Mouse (Mus musculus) C2C12 (cell line): ENCODE measurements at regions not wholly inside any gene's neighbourhood (a gene's known extent, or its start where the extent isn't known, plus 50 kb on each side); places are given as distances from the start of the nearest gene placed in this dataset.

Experiments
- H3K27me3 ChIP-seq: one replicate; pipeline ENCODE4 v1.6.1; 2011; ENCODE audit not compliant: control insufficient read depth, insufficient read depth, insufficient read length
- H3K36me3 ChIP-seq: one replicate; pipeline ENCODE4 v1.6.1; 2011; ENCODE audit not compliant: control insufficient read depth, insufficient read depth
- H3K4me3 ChIP-seq: one replicate; pipeline ENCODE4 v1.5.1; 2011; ENCODE audit warnings: mild to moderate bottlenecking, control low read depth; ENCODE audit not compliant: poor library complexity, insufficient read depth, severe bottlenecking
- H3K79me2 ChIP-seq: one replicate; pipeline ENCODE4 v1.6.1; 2011; ENCODE audit not compliant: control insufficient read depth, insufficient read depth
- H3K79me3 ChIP-seq: one replicate; pipeline ENCODE4 v1.6.1; 2011; ENCODE audit warnings: low read depth, control low read depth
- H3ac ChIP-seq: one replicate; pipeline ENCODE3; 2011; ENCODE audit warnings: low read depth; ENCODE audit not compliant: control insufficient read depth, insufficient read length
- CEBPB ChIP-seq: IDR thresholded peaks from one replicate; pipeline ENCODE4 v1.6.1; 2011; ENCODE audit warnings: low read depth, mild to moderate bottlenecking, control low read depth, moderate library complexity
- CTCF ChIP-seq: IDR thresholded peaks from one replicate; pipeline ENCODE4 v1.5.1; 2011; ENCODE audit not compliant: control insufficient read depth, insufficient read depth, insufficient read length
- FOSL1 ChIP-seq: IDR thresholded peaks from one replicate; pipeline ENCODE4 v1.8.0; 2011; ENCODE audit warnings: mild to moderate bottlenecking, low read length; ENCODE audit not compliant: poor library complexity, insufficient read depth, severe bottlenecking
- MAX ChIP-seq: IDR thresholded peaks from one replicate; pipeline ENCODE4 v1.6.1; 2011; ENCODE audit warnings: mild to moderate bottlenecking, control low read depth
- MYOD1 ChIP-seq: IDR thresholded peaks from one replicate; pipeline ENCODE4 v1.6.1; 2011; ENCODE audit warnings: low read depth; ENCODE audit not compliant: control insufficient read depth, insufficient read length
- MYOG ChIP-seq: IDR thresholded peaks from one replicate; pipeline ENCODE4 v1.6.1; 2011; ENCODE audit not compliant: control insufficient read depth, insufficient read length; ENCODE audit errors: extremely low read depth
- USF1 ChIP-seq: IDR thresholded peaks from one replicate; pipeline ENCODE4 v1.6.1; 2011; ENCODE audit warnings: low read depth, mild to moderate bottlenecking, control low read depth, moderate library complexity

- TF ChIP-seq MYOG (no peak), CTCF (no peak), MYOD1 (no peak), MAX (no peak), FOSL1 (no peak), CEBPB (no peak), USF1 (no peak)
- Histone ChIP-seq H3ac (no peak overlapping the region), H3K27me3 (no peaks in the 10 kb centered on the region), H3K79me3 (no peaks in the 10 kb centered on the region), H3K4me3 (no peak overlapping the region), H3K36me3 (no peaks in the 10 kb centered on the region), H3K79me2 (no peaks in the 10 kb centered on the region)
These were observed 97.4 kb downstream of the Lmo4 start for GRCm38 (mm10) chr3:144107664-144108063.

GRCm38 (mm10) chr3:144104366-144104765 is 100.7 kb downstream of the Lmo4 start:
- no peak overlapping the region for H3ac ChIP-seq
- TF ChIP-seq MYOD1 (no peak), FOSL1 (no peak), MAX (no peak), CTCF (no peak), USF1 (no peak), MYOG (no peak), CEBPB (no peak)
- H3K79me2 ChIP-seq: no peaks in the 10 kb centered on the region
- H3K79me3 ChIP-seq: no peaks in the 10 kb centered on the region
- H3K36me3 ChIP-seq: no peaks in the 10 kb centered on the region
- no peaks in the 10 kb centered on the region for H3K27me3 ChIP-seq
- no peak overlapping the region for H3K4me3 ChIP-seq

- Histone ChIP-seq H3K36me3 (no peaks in the 10 kb centered on the region), H3K79me3 (no peaks in the 10 kb centered on the region), H3K79me2 (no peaks in the 10 kb centered on the region), H3ac (no peak overlapping the region), H3K4me3 (no peak overlapping the region), H3K27me3 (no peaks in the 10 kb centered on the region)
- TF ChIP-seq CEBPB (no peak), CTCF (no peak), USF1 (no peak)
These were observed 105.6 kb downstream of the Lmo4 start for GRCm38 (mm10) chr3:144099444-144099843.

- Histone ChIP-seq H3K27me3 (no peaks in the 10 kb centered on the region), H3K4me3 (no peak overlapping the region), H3K36me3 (no peaks in the 10 kb centered on the region), H3K79me2 (no peaks in the 10 kb centered on the region), H3ac (no peak overlapping the region), H3K79me3 (no peaks in the 10 kb centered on the region)
- TF ChIP-seq CTCF (no peak), MYOD1 (no peak), MYOG (no peak), USF1 (no peak), CEBPB (no peak), MAX (no peak), FOSL1 (no peak)
These were observed 106.3 kb downstream of the Lmo4 start for GRCm38 (mm10) chr3:144098762-144099161.

GRCm38 (mm10) chr3:144091231-144091630 is 113.8 kb downstream of the Lmo4 start:
- Histone ChIP-seq H3K27me3 (no peaks in the 10 kb centered on the region), H3K79me2 (no peaks in the 10 kb centered on the region), H3K4me3 (no peak overlapping the region), H3K79me3 (no peaks in the 10 kb centered on the region), H3ac (no peak overlapping the region), H3K36me3 (no peaks in the 10 kb centered on the region)
- TF ChIP-seq MYOD1: no peak
- TF ChIP-seq MYOG: no peak
- TF ChIP-seq USF1: no peak
- TF ChIP-seq CEBPB: no peak
- TF ChIP-seq FOSL1: no peak
- TF ChIP-seq CTCF: no peak
- no peak for TF ChIP-seq MAX

GRCm38 (mm10) chr3:144089790-144090256 is 115.2 kb downstream of the Lmo4 start:
- Histone ChIP-seq H3ac (no peak overlapping the region), H3K36me3 (no peaks in the 10 kb centered on the region), H3K4me3 (no peak overlapping the region), H3K79me2 (no peaks in the 10 kb centered on the region), H3K27me3 (no peaks in the 10 kb centered on the region), H3K79me3 (no peaks in the 10 kb centered on the region)
- TF ChIP-seq MYOD1 (no peak), CTCF (no peak), FOSL1 (no peak), USF1 (no peak), MAX (no peak), CEBPB (no peak), MYOG (no peak)
